Mouse (Mus musculus) midbrain, embryonic 16.5 days (tissue): ENCODE measurements around the gene Gm21992. TPM values are rescaled to one million over a fixed set of nuclear protein-coding genes. Genes with fewer than 3 reads are reported as not detected.
"Not testable (repeated sequence)": the region's sequence is repeated elsewhere in the genome, so short reads cannot be mapped to it uniquely, and the experiment has no call there.

Source experiments
- ATAC-seq: fragments of 200-750 bp; cut with Nextera tagmentation; 2 replicates; pipeline ENCODE4 v1.8.0; 2017; ENCODE audit warnings: moderate TSS enrichment
- H3K27ac ChIP-seq: fragments of 300-500 bp; sonication (generic); 2 replicates; pipeline ENCODE4 v1.5.1; 2014; ENCODE audit warnings: mild to moderate bottlenecking, low read length, mixed read lengths
- H3K27me3 ChIP-seq: fragments of 300-500 bp; sonication (generic); 2 replicates; pipeline ENCODE4 v1.6.1; 2014; ENCODE audit warnings: low read depth, low read length, mixed read lengths; ENCODE audit not compliant: control insufficient read depth, insufficient read depth
- H3K36me3 ChIP-seq: fragments of 300-500 bp; sonication (generic); 2 replicates; pipeline ENCODE4 v1.6.1; 2014; ENCODE audit warnings: mild to moderate bottlenecking, low read length, moderate library complexity, mixed read lengths; ENCODE audit not compliant: control insufficient read depth, insufficient read depth
- H3K4me1 ChIP-seq: fragments of 300-500 bp; sonication (generic); 2 replicates; pipeline ENCODE4 v1.6.1; 2014; ENCODE audit warnings: mild to moderate bottlenecking, low read length, mixed read lengths; ENCODE audit not compliant: control insufficient read depth, insufficient read depth
- H3K4me2 ChIP-seq: fragments of 300-500 bp; sonication (generic); 2 replicates; pipeline ENCODE4 v1.6.1; 2014; ENCODE audit warnings: mild to moderate bottlenecking, low read length, mixed read lengths
- H3K4me3 ChIP-seq: fragments of 300-500 bp; sonication (generic); 2 replicates; pipeline ENCODE4 v1.5.1; 2014; ENCODE audit warnings: low read depth, mild to moderate bottlenecking, low read length, moderate library complexity, mixed read lengths
- H3K9ac ChIP-seq: fragments of 300-500 bp; sonication (generic); 2 replicates; pipeline ENCODE4 v1.6.1; 2014; ENCODE audit warnings: low read depth, low read length, mixed read lengths
- H3K9me3 ChIP-seq: fragments of 300-500 bp; sonication (generic); replicated peaks from 2 replicates; pipeline ENCODE4 v1.6.1; 2014; ENCODE audit warnings: mild to moderate bottlenecking, low read length, mixed read lengths; ENCODE audit not compliant: control insufficient read depth, poor library complexity, severe bottlenecking
- WGBS: fragments of 180-500 bp; shearing (Covaris S2); extraction: QIAGEN DNeasy Blood & Tissue Kit; methylation state at CpG from one replicate; pipeline ENCODE4 v1.1.7; 2014; 5-methylcytosine and 5-hydroxymethylcytosine counted together
- polyA plus RNA-seq: library from polyadenylated mRNA; unstranded; fragments of >200 nt; fragmentation: Nextera tagmentation; extraction: Ambion mirVana; gene quantifications from 2 replicates; pipeline ENCODE4 v1.2.1, GENCODE M21; 2015

The Gm21992 gene
- polyA plus RNA-seq, 1 experiment from 2014 or later = 19.0 TPM

DNA sequence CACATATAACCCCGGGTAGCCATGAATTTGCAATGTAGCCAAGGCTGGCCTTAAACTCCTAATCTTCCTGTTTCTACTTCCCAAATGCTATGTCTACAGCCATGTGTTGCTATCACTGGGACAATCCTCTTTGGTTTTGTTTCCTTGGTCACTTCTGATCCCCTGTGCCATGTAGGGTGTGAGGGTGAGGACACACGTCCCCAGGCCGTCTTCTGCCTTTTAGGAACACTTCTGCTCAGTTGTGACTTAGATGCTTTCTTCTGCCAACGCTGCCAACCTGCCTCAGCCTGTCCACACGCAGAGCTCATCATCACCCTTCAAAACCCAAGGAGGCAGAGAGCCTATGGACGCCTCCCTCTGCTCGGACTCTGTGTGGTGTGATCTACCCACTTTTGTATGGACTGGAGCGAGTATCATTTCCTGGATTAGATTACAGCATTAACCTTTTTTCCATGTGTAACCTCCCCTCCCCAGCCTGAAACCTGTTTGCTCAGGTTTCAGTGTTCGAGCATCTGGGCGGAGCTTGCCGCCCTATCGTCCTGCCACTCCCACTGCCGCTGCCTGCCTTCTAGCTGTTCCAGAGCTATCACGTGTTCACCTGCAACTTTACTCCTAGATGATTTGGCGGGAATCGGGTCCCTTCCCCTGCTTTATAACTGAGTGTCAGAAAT, 17.2 kb upstream of the Gm21992 start:
- H3K4me1 ChIP-seq = no peaks in the 10 kb centered on the region
- no peaks in the 10 kb centered on the region for H3K9me3 ChIP-seq
- no peak for ATAC-seq
- WGBS = 69% methylated on average over 16 of the region's 16 CpGs
- no peak overlapping the region for H3K27ac ChIP-seq
- no peak overlapping the region for H3K9ac ChIP-seq
- no peak overlapping the region for H3K4me2 ChIP-seq
- H3K27me3 ChIP-seq = no peaks in the 10 kb centered on the region
- H3K4me3 ChIP-seq = no peak overlapping the region
- peaks cover 14% of the 10 kb centered on the region for H3K36me3 ChIP-seq

GRCm38 (mm10) chr19:4820678-4821303, 9.4 kb upstream of the Gm21992 start:
- no peak for ATAC-seq
- no peaks in the 10 kb centered on the region for H3K9me3 ChIP-seq
- 72% methylated on average over 5 of the region's 5 CpGs for WGBS

GRCm38 (mm10) chr19:4817182-4817835, 5.9 kb upstream of the Gm21992 start:
- ATAC-seq = no peak
- no peak overlapping the region for H3K4me2 ChIP-seq
- H3K4me1 ChIP-seq = peaks cover under 1% of the 10 kb centered on the region; the same call in 1 of the 2 replicates
- H3K27ac ChIP-seq = no peak overlapping the region
- no peak overlapping the region for H3K9ac ChIP-seq
- no peaks in the 10 kb centered on the region for H3K27me3 ChIP-seq
- 73% methylated on average over 1 of the region's 1 CpGs for WGBS
- H3K36me3 ChIP-seq = no peaks in the 10 kb centered on the region
- no peak overlapping the region for H3K4me3 ChIP-seq
- H3K9me3 ChIP-seq = no peaks in the 10 kb centered on the region

More at GRCm38 (mm10) chr19:4820678-4821303, 9.4 kb upstream of the Gm21992 start:
- Histone ChIP-seq H3K4me3 (no peak overlapping the region), H3K27ac (no peak overlapping the region), H3K4me1 (no peaks in the 10 kb centered on the region), H3K9ac (no peak overlapping the region), H3K36me3 (peaks cover 10% of the 10 kb centered on the region), H3K27me3 (no peaks in the 10 kb centered on the region), H3K4me2 (no peak overlapping the region)

- H3K27ac ChIP-seq = no peak overlapping the region
- no peak overlapping the region for H3K4me3 ChIP-seq
- peaks cover 21% of the 10 kb centered on the region for H3K4me1 ChIP-seq
- H3K4me2 ChIP-seq = no peak overlapping the region
- H3K27me3 ChIP-seq = no peaks in the 10 kb centered on the region
- H3K36me3 ChIP-seq = no peaks in the 10 kb centered on the region
- no peak for ATAC-seq
- no peaks in the 10 kb centered on the region for H3K9me3 ChIP-seq
- WGBS = 79% methylated on average over 6 of the region's 6 CpGs
- no peak overlapping the region for H3K9ac ChIP-seq
Observed at GRCm38 (mm10) chr19:4813015-4813414, 1.6 kb upstream of the Gm21992 start.

DNA sequence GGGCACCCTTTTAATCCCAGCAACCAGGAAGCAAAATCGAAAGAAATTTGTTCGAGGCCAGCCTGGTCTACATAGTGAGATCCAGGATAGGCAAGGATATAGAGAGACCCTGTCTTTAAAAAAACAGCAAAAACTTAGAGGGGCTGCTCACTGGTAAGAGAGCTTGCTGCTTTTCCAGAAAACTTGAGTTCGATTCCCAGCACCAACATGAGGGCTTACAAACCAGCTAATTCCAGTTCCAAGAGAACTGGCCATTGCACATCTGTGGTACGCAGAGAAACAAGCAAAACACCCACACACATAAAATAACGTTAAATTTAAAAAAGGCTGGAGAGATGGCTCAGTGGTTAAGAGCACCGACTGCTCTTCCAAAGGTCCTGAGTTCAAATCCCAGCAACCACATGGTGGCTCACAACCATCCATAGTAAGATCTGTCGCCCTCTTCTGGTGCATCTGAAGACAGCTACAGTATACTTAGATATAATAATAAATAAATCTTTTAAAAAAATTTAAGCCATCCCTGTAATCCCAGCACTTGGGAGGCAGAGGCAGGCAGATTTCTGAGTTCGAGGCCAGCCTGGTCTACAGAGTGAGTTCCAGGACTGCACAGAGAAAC, 1.0 kb upstream of the Gm21992 start:
- peak overlapping the region; percentile 51 for H3K4me2 ChIP-seq
- ATAC-seq, H3K36me3 ChIP-seq, H3K27me3 ChIP-seq, H3K9me3 ChIP-seq: not testable (repeated sequence)
- 82% methylated on average over 8 of the region's 8 CpGs for WGBS
- H3K4me3 ChIP-seq = peak overlapping the region; percentile 53
- H3K27ac ChIP-seq = peak overlapping the region; percentile 84; the same call in 1 of the 2 replicates
- peak overlapping the region; percentile 74; the same call in 1 of the 2 replicates for H3K9ac ChIP-seq
- peaks cover 22% of the 10 kb centered on the region for H3K4me1 ChIP-seq

DNA sequence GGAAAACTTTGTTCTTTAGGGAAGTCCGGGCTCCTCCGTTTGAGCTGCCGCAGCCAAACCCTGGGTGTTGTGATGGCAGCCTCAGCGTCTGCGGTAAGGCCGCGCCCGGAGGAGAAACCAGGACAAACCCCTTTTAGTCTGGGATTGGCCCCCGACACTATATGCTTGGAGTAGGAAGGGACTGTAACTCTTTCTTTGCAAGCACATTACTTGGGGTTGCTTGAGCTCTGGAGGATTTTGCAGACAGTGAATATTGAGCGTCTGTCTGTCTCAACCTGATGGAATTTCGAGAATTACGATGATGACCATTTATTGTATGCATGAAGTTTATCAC, 464 bp upstream of the Gm21992 start:
- peak overlapping the region; percentile 74 for H3K9ac ChIP-seq
- ATAC-seq = no peak
- H3K4me3 ChIP-seq = peak overlapping the region; percentile 53
- peaks cover 22% of the 10 kb centered on the region for H3K4me1 ChIP-seq
- no peaks in the 10 kb centered on the region for H3K27me3 ChIP-seq
- H3K36me3 ChIP-seq = no peaks in the 10 kb centered on the region
- H3K27ac ChIP-seq = peak overlapping the region; percentile 84
- H3K4me2 ChIP-seq = peak overlapping the region; percentile 51
- no peaks in the 10 kb centered on the region for H3K9me3 ChIP-seq
- 5% methylated on average over 12 of the region's 12 CpGs for WGBS

DNA sequence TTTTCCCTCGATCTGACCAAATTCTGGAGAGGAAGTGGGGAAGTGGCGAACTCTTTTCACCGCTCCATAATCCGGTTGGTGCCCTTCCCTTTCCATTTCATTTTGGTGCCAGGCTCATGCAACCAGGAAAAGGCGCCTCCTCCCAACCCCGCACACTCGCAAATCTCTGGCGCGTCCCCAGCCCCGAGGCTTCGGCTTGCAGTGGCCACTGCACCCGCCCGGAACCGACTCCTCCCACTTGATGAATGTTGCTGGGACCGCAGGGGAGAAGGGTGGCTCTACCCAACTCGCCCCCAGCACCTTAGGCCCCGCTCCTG, 708 bp downstream of the Gm21992 start:
- Histone ChIP-seq H3K9me3 (no peaks in the 10 kb centered on the region), H3K9ac (peak overlapping the region; percentile 77), H3K27me3 (no peaks in the 10 kb centered on the region), H3K4me1 (peaks cover 22% of the 10 kb centered on the region), H3K4me3 (peak overlapping the region; percentile 53), H3K4me2 (peak overlapping the region; percentile 96), H3K27ac (peak overlapping the region; percentile 84), H3K36me3 (no peaks in the 10 kb centered on the region)
- no peak for ATAC-seq
- under 1% methylated on average over 17 of the region's 17 CpGs for WGBS

- ATAC-seq = no peak
- Histone ChIP-seq H3K9ac (peak overlapping the region; percentile 77), H3K4me3 (peak overlapping the region; percentile 53), H3K4me1 (peaks cover 22% of the 10 kb centered on the region), H3K9me3 (no peaks in the 10 kb centered on the region), H3K27me3 (no peaks in the 10 kb centered on the region), H3K27ac (peak overlapping the region; percentile 84; the same call in 1 of the 2 replicates), H3K4me2 (peak overlapping the region; percentile 96), H3K36me3 (no peaks in the 10 kb centered on the region)
- WGBS = 0% methylated on average over 14 of the region's 14 CpGs
Observed at GRCm38 (mm10) chr19:4810309-4810708, 1.1 kb downstream of the Gm21992 start.

DNA sequence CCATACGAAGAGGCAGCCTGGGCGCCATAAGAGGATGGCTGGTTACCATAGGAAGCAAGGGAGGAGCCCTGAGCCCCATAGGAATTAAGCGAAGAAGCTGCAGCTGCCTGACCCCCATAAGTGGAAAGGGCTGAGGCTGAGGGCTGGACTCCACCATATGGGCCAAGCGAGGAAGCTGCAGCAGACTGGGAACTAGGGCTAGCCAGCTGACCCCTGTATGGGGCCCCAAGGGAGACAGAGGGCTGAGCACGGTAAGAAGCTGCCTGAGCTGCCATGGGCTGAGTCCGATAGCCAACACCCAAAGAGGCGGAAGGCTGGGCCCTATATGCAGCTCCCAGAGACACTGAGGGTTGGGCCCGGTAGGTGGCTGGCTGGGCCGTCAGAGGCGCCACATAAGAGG, 8.1 kb downstream of the Gm21992 start:
- Histone ChIP-seq H3K27me3 (no peaks in the 10 kb centered on the region), H3K4me3 (no peak overlapping the region), H3K4me2 (no peak overlapping the region), H3K9me3 (no peaks in the 10 kb centered on the region), H3K36me3 (peaks cover 29% of the 10 kb centered on the region), H3K9ac (no peak overlapping the region), H3K27ac (no peak overlapping the region), H3K4me1 (peaks cover 3% of the 10 kb centered on the region)
- WGBS = 88% methylated on average over 10 of the region's 10 CpGs
- ATAC-seq = no peak
